Mouse (Mus musculus) bone marrow, adult 2 months (tissue): ENCODE results near the gene Bcr. TPM values are rescaled to one million over a fixed set of nuclear protein-coding genes. Genes with fewer than 3 reads are reported as not detected.

Experiments used
- H3K27ac ChIP-seq: fragments of 200-500 bp; 2 replicates; pipeline ENCODE4 v1.5.1; 2012; ENCODE audit warnings: low read depth, mild to moderate bottlenecking, control low read depth, inconsistent platforms, low read length; ENCODE audit not compliant: control insufficient read depth, poor library complexity, insufficient read depth
- H3K4me1 ChIP-seq: fragments of 200-500 bp; 2 replicates; pipeline ENCODE4 v1.6.1; 2011; ENCODE audit warnings: low read length; ENCODE audit not compliant: control insufficient read depth, insufficient read depth
- H3K4me3 ChIP-seq: fragments of 200-500 bp; replicated peaks from 2 replicates; pipeline ENCODE3; 2011; ENCODE audit warnings: mild to moderate bottlenecking, low read depth, low read length, control low read depth; ENCODE audit not compliant: control insufficient read depth
- CTCF ChIP-seq: fragments of 200-500 bp; IDR thresholded peaks from 2 replicates; pipeline ENCODE4 v1.5.1; 2011; ENCODE audit warnings: low read length, control low read depth; ENCODE audit not compliant: control insufficient read depth, insufficient read depth
- POLR2A ChIP-seq: fragments of 200-500 bp; IDR thresholded peaks from 2 replicates; pipeline ENCODE4 v1.6.1; 2011; ENCODE audit warnings: low read depth, mild to moderate bottlenecking, control low read depth, low read length, borderline replicate concordance; ENCODE audit not compliant: control insufficient read depth
- WGBS: fragments of 180-500 bp; shearing (Covaris S2); methylation state at CpG from one replicate; pipeline ENCODE4 v1.1.7; 2018; 5-methylcytosine and 5-hydroxymethylcytosine counted together
- polyA plus RNA-seq: library from polyadenylated mRNA; stranded (reverse); fragments of >200 nt; gene quantifications from 2 replicates; pipeline ENCODE4 v1.2.4, GENCODE M21; 2011; ENCODE audit warnings: low replicate concordance; ENCODE audit not compliant: missing spikeins, insufficient read depth, insufficient read length

Gene Bcr
- polyA plus RNA-seq, 1 experiment, result 26.6 TPM

DNA sequence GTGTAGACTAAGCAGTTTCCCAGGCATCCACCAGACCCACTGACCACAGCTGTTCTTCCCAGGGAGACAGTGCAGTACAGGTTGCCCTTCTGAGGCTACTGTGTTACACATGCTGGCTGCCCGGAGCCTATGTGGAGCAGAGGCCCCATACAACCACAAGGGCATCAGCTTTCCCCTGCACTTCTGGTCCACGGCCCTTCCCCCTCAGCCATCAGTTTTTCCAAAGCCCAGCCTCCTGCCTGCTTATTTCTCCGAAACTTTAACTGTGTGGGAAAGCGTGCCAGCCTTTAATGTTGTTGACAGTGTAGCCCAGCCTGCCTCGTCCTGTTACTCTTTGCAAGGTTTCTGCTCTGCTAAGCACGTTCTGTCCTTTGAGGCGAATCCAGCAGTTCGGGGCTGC is 112.7 kb downstream of the Bcr start:
- no peaks in the 10 kb centered on the region for H3K4me1 ChIP-seq
- H3K4me3 ChIP-seq, result no peak overlapping the region
- WGBS, result 83% methylated on average over 8 of the region's 8 CpGs
- no peak overlapping the region for H3K27ac ChIP-seq
- no peak for TF ChIP-seq POLR2A
- no peak for TF ChIP-seq CTCF

DNA sequence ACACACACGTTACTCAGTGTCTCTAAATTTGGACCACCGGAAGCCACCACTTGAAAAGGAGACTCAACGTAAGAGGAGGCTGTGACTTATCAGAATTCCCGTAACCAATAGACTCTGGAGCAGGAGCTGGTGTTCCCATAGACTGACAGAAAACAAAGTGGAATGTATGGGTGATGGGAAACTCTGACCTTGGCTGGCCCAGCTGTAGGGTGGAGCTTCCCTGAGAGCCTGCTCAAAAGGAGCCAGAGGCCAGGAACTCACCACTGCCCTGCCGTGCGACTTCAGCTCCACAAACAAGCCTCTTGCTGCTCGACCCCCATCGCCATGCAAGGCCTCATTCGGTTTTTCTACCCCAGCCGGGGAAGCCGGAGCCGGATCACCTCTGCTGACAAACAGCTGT is 113.3 kb downstream of the Bcr start:
- 85% methylated on average over 12 of the region's 12 CpGs for WGBS
- Histone ChIP-seq H3K4me1 (no peaks in the 10 kb centered on the region), H3K27ac (no peak overlapping the region), H3K4me3 (no peak overlapping the region)
- no peak for TF ChIP-seq POLR2A
- TF ChIP-seq CTCF, result no peak

DNA sequence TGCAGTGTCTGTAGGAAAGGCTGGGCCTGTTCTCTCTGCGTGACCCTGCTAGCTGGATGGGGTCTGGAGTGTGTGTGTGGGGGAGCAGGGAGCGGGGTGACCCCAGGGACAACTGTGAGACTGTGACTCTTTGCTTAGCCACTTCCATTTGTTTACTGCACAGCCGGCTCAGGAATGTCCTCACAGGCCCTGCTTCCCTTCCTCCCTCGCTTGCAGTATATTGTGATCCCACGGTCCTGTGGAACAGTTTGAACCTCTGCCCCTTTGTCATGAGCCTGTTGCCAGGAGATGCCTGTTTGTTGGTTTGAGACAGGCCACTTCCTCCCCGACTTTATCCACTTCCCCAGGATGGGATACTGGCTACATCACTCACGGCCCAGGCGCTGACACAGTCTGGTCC is 116.1 kb downstream of the Bcr start:
- no peak for TF ChIP-seq POLR2A
- Histone ChIP-seq H3K27ac (no peak overlapping the region), H3K4me1 (no peaks in the 10 kb centered on the region), H3K4me3 (no peak overlapping the region)
- 82% methylated on average over 8 of the region's 8 CpGs for WGBS

DNA sequence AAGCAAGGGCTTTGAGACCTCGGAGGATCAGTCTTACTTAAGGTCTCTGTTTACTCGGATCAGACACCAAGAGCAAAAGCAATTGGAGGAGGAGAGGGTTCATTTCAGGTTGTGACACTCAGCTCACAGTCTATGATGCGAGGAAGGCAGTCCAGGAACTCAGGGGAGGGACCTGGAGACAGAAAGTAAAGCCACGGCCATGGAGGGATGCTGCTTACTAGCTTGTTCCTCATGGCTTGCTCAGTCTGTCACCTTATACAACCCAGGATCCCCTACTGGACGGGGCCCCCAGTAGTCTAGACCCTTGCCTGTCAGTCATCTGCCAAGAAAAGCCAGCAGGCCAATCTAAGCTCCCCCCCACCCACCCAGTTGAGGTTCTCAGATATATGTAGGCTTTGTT is 118.5 kb downstream of the Bcr start:
- H3K4me1 ChIP-seq, result no peaks in the 10 kb centered on the region
- no peak overlapping the region for H3K4me3 ChIP-seq
- H3K27ac ChIP-seq, result no peak overlapping the region
- no peak for TF ChIP-seq POLR2A
- WGBS, result 79% methylated on average over 5 of the region's 5 CpGs

DNA sequence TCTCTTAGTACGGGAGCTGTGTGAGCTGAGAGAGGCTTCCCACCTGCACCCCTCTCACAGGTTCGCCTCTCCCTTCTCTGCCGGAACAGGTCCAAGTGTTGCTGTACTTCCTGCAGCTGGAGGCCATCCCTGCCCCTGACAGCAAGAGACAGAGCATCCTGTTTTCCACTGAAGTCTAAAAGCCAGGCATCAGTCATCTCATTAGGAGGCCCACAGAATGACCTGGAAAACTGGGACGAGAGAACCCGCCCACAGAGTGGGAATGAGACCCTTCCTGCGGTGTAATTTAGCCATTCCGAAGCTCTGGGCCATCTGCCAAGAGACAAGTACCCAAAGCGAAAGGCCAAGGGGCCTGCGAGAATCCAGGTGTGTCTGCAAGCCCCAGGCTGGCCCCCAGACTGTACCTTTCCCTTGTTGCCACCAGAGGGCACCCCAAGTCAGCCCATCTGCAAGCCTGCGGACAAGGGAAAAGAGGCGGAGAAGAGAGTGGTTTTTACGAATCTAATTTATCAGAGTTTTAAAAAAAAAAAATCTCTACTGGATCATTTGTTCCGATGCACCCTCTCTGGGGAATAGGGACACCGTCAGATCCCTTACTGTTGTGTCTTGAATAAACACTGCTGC is 121.9 kb downstream of the Bcr start:
- Histone ChIP-seq H3K4me3 (no peak overlapping the region), H3K4me1 (no peaks in the 10 kb centered on the region), H3K27ac (no peak overlapping the region)
- TF ChIP-seq CTCF, result peak; percentile 85
- no peak for TF ChIP-seq POLR2A
- 44% methylated on average over 14 of the region's 14 CpGs for WGBS

DNA sequence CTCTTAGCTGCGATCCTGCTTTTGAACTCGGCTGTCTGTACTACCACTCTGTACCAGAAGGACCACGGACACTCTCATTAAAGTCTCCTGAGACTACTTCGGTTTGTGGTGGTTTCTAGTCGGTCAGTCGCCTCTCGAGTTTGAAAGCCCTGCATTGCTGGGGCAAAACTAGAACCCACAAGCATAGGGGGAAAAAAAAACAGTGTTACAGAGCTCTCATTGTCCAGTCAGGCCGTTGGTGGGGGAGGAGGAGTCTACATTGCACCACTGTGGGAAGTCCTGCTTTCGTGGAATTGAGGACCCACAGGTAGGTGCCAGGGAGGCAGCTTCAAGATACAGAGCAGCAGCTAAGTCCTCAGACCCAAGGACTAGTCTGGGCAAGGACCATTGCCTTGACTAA is 124.4 kb downstream of the Bcr start:
- Histone ChIP-seq H3K27ac (no peak overlapping the region), H3K4me1 (no peaks in the 10 kb centered on the region; the same call in 1 of the 2 replicates), H3K4me3 (no peak overlapping the region)
- 82% methylated on average over 9 of the region's 9 CpGs for WGBS
- TF ChIP-seq POLR2A (no peak), CTCF (no peak)

DNA sequence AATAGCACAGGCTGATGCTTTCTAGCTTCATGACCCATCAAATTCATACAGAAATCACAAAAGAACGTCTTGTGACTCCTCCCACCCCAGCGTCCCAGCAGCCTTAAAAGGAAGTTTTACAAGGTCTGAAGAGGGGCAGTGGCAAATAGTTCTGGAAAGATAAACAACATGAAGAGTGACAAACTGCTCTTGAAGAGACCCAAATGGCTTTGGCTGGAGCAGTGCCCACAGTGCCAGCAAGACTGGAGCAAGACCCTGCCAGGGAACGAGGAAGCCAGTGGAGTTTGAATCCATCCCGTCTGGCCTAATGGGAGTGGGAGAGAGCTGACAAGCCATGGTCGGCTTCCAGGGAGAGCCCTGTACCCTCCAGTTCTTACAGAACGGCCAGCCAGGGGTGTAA is 126.2 kb downstream of the Bcr start:
- 53% methylated on average over 6 of the region's 6 CpGs for WGBS
- TF ChIP-seq CTCF (no peak), POLR2A (no peak)
- no peaks in the 10 kb centered on the region; the same call in 1 of the 2 replicates for H3K4me1 ChIP-seq

DNA sequence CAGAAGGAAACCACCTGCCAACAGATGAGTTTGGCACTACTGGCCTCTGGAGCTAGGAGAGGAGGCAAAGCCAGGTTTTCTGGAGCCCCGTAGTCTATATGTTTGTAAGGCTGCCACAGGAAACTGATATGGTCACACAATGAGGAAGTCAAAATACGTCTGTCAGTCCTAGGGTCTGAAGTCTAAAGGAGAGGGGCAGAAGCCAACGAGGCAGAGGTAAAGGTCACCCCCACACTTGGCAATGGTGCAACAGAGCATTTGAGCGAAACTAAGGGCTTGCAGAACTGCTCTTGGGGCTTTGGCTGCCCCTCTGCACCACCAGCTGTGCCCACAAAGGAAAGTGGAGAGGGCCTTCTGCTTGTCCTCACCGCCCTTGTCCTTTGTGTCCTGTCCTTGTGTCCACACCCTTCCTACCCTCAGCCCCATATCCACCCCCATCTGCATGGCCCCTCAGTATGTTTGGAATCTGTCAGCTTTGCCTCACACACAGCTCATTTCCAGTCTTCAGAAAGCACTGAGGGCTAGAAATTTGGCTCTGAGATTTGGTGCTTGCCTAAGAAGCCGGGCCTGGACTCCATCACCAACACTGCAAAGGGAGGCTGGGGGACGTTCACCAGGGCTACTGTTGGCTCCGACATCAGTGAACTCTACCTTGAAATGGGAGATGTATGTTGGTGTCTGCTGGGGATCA is 127.1 kb downstream of the Bcr start:
- no peak for TF ChIP-seq CTCF
- Histone ChIP-seq H3K27ac (no peak overlapping the region), H3K4me3 (no peak overlapping the region), H3K4me1 (no peaks in the 10 kb centered on the region; the same call in 1 of the 2 replicates)
- WGBS, result 36% methylated on average over 8 of the region's 8 CpGs

More for the DNA sequence above, 126.2 kb downstream of the Bcr start:
- Histone ChIP-seq H3K4me3 (no peak overlapping the region), H3K27ac (no peak overlapping the region)

DNA sequence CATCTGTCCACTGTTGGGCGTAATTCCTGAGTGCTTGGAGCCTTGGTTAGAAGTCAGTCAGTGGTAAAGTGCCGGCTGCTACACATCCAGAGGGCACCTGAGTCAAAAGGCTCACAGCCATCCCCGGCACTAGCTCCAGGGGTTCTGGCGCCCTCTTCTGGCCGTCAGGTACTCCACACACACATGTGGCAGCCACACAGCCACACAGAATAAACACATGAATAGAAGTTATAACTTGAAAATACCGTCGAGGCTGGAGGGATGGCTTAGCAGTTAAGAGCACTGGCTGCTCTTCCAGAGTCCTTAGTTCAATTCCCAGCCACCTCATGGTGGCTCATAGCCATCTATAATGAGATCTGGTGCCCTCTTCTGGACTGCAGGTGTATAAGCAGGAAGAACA is 131.3 kb downstream of the Bcr start:
- Histone ChIP-seq H3K4me3 (no peak overlapping the region), H3K4me1 (no peaks in the 10 kb centered on the region; the same call in 1 of the 2 replicates), H3K27ac (no peak overlapping the region)
- WGBS, result 57% methylated on average over 7 of the region's 7 CpGs
- TF ChIP-seq POLR2A (no peak), CTCF (peak; percentile 58)
